Mouse (Mus musculus) kidney, adult 2 months (tissue): Measurements from ENCODE around the gene Kalrn. TPM values are rescaled to one million over a fixed set of nuclear protein-coding genes. Genes with fewer than 3 reads are reported as not detected.

ENCODE experiments used
- DNase-seq: peaks from one replicate; pipeline ENCODE4 v3.0.0; 2021
- H3K27ac ChIP-seq: fragments of 200-500 bp; 2 replicates; pipeline ENCODE4 v1.5.1; 2012; ENCODE audit warnings: low read depth, low read length, control low read depth, inconsistent platforms; ENCODE audit not compliant: insufficient read depth
- H3K27me3 ChIP-seq: fragments of 200-500 bp; replicated peaks from 2 replicates; pipeline ENCODE4 v1.6.1; 2012; ENCODE audit warnings: mild to moderate bottlenecking, moderate library complexity, low read length, inconsistent platforms; ENCODE audit not compliant: control insufficient read depth, insufficient read depth
- H3K36me3 ChIP-seq: fragments of 200-500 bp; 2 replicates; pipeline ENCODE4 v1.6.1; 2012; ENCODE audit warnings: mild to moderate bottlenecking, moderate library complexity, low read length, inconsistent platforms; ENCODE audit not compliant: control insufficient read depth, insufficient read depth
- H3K4me1 ChIP-seq: fragments of 200-500 bp; 2 replicates; pipeline ENCODE4 v1.6.1; 2011; ENCODE audit warnings: low read length; ENCODE audit not compliant: control insufficient read depth, insufficient read depth
- H3K4me3 ChIP-seq: fragments of 200-500 bp; 2 replicates; pipeline ENCODE4 v1.5.1; 2011; ENCODE audit warnings: mild to moderate bottlenecking, low read depth, low read length, control low read depth; ENCODE audit not compliant: insufficient read depth
- CTCF ChIP-seq: fragments of 200-500 bp; conservative IDR thresholded peaks from 2 replicates; pipeline ENCODE4 v1.5.1; 2011; ENCODE audit warnings: low read depth, mild to moderate bottlenecking, control low read depth, low read length, moderate library complexity, mixed read lengths; ENCODE audit not compliant: insufficient read depth, insufficient read length
- POLR2A ChIP-seq: fragments of 200-500 bp; IDR thresholded peaks from one replicate; pipeline ENCODE4 v1.6.1; 2011; ENCODE audit warnings: low read depth, low read length, control low read depth
- WGBS: fragments of 180-500 bp; shearing (Covaris S2); methylation state at CpG from one replicate; pipeline ENCODE4 v1.1.7; 2018; 5-methylcytosine and 5-hydroxymethylcytosine counted together
- polyA plus RNA-seq: library from polyadenylated mRNA; depleted of rRNA; stranded (reverse); fragments of >200 nt; gene quantifications from 2 replicates; pipeline ENCODE4 v1.2.3, GENCODE M21; 2012; rRNA removed

Kalrn gene
- polyA plus RNA-seq = 8.5 and 8.6 TPM in 2 replicates

- Histone ChIP-seq H3K27ac (no peak within 1 kb of the TSS), H3K4me3 (peak within 1 kb of the TSS; percentile 61), H3K36me3 (no peaks in the 10 kb centered on the region), H3K27me3 (no peaks in the 10 kb centered on the region), H3K4me1 (peaks cover 3% of the 10 kb centered on the region; the same call in 1 of the 2 replicates)
- TF ChIP-seq CTCF = peak; percentile 57
- no peak for TF ChIP-seq POLR2A
- WGBS = 11% methylated on average over 81 of the region's 84 CpGs
- DNase-seq = peak; percentile 92
These were observed at the start of gene Kalrn for GRCm38 (mm10) chr16:34573151-34573802. Kalrn (minus strand) TSS chr16:34573532.

GRCm38 (mm10) chr16:34614021-34614420, 40.7 kb upstream of the Kalrn start:
- WGBS = 79% methylated on average over 2 of the region's 2 CpGs
- Histone ChIP-seq H3K27me3 (no peaks in the 10 kb centered on the region), H3K27ac (no peak overlapping the region), H3K4me1 (no peaks in the 10 kb centered on the region), H3K36me3 (no peaks in the 10 kb centered on the region), H3K4me3 (no peak overlapping the region)
- TF ChIP-seq CTCF = no peak
- TF ChIP-seq POLR2A = no peak
- no peak for DNase-seq

GRCm38 (mm10) chr16:34610137-34610536, 36.8 kb upstream of the Kalrn start:
- DNase-seq = no peak
- no peaks in the 10 kb centered on the region; the same call in 1 of the 2 replicates for H3K27me3 ChIP-seq
- TF ChIP-seq POLR2A = no peak
- TF ChIP-seq CTCF = no peak
- WGBS = 83% methylated on average over 1 of the region's 1 CpGs
- H3K4me3 ChIP-seq = no peak overlapping the region
- no peaks in the 10 kb centered on the region for H3K4me1 ChIP-seq
- H3K27ac ChIP-seq = no peak overlapping the region
- H3K36me3 ChIP-seq = no peaks in the 10 kb centered on the region

GRCm38 (mm10) chr16:34605679-34606078, 32.3 kb upstream of the Kalrn start:
- WGBS = 12% methylated on average over 3 of the region's 3 CpGs
- Histone ChIP-seq H3K27ac (no peak overlapping the region), H3K36me3 (no peaks in the 10 kb centered on the region), H3K4me1 (no peaks in the 10 kb centered on the region), H3K27me3 (no peaks in the 10 kb centered on the region; the same call in 1 of the 2 replicates), H3K4me3 (no peak overlapping the region)
- DNase-seq = peak; percentile 65
- TF ChIP-seq POLR2A (no peak), CTCF (peak; percentile 63)

GRCm38 (mm10) chr16:34603854-34604253, 30.5 kb upstream of the Kalrn start:
- TF ChIP-seq POLR2A (no peak), CTCF (no peak)
- no peak for DNase-seq
- H3K4me1 ChIP-seq = no peaks in the 10 kb centered on the region
- no peak overlapping the region for H3K4me3 ChIP-seq
- H3K27me3 ChIP-seq = no peaks in the 10 kb centered on the region; the same call in 1 of the 2 replicates
- H3K36me3 ChIP-seq = no peaks in the 10 kb centered on the region
- 43% methylated on average over 6 of the region's 6 CpGs for WGBS
- no peak overlapping the region for H3K27ac ChIP-seq

GRCm38 (mm10) chr16:34603076-34603475, 29.7 kb upstream of the Kalrn start:
- Histone ChIP-seq H3K4me1 (no peaks in the 10 kb centered on the region), H3K36me3 (no peaks in the 10 kb centered on the region), H3K27ac (no peak overlapping the region), H3K27me3 (no peaks in the 10 kb centered on the region; the same call in 1 of the 2 replicates), H3K4me3 (no peak overlapping the region)
- 60% methylated on average over 4 of the region's 4 CpGs for WGBS
- TF ChIP-seq POLR2A (no peak), CTCF (no peak)
- no peak for DNase-seq

GRCm38 (mm10) chr16:34601954-34602353, 28.6 kb upstream of the Kalrn start:
- Histone ChIP-seq H3K4me1 (no peaks in the 10 kb centered on the region), H3K27ac (no peak overlapping the region), H3K27me3 (no peaks in the 10 kb centered on the region), H3K4me3 (no peak overlapping the region), H3K36me3 (no peaks in the 10 kb centered on the region)
- DNase-seq = no peak
- 57% methylated on average over 4 of the region's 4 CpGs for WGBS
- TF ChIP-seq POLR2A (no peak), CTCF (no peak)
